Mouse (Mus musculus) mouse trophoblast stem cell (cell line): ENCODE measurements around the gene Plxna2.

ENCODE experiments used
- in situ Hi-C, 2 experiments: fragments of 300-500 bp; cut with MseI, MboI; formaldehyde crosslinking; loops; 2 replicates in 1 of 2; 3 replicates in 1 of 2; pipeline ENCODE4 v1.15.1; 2025

The Plxna2 gene

DNA sequence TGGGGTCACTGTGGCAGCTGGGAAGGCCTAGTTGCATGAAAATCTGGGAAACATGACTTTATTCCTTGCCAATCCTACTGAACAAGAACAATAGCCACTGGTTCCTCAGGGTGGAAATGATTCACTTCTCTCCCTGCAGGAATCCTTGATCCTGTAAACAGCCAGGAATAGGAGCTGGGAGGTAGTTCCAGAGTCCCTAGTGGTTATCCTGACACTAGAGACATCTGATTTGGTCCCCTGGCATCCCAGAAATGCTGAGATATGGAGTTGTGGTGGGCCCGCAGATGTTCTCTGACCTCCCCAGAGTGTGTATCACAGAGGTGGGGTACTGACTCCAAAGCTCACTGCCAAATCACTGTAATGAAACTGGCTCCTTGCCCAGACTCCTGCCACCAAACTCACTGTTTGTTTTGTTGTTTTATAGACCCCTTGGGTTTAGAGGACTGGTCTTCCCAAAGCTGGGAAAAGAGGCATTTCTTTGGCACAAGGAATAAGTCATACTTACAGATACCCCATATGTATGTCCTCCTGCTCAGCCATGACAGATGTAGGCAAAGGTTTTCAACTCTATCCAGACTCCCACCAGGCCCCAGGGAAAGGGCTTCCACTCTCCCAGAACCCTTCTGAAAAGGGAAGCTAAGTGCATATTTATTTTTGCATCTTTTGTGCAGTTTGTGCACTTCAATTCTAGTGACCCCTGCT, 40.6 kb downstream of the Plxna2 start:
- in situ Hi-C loops: no loop called here

DNA sequence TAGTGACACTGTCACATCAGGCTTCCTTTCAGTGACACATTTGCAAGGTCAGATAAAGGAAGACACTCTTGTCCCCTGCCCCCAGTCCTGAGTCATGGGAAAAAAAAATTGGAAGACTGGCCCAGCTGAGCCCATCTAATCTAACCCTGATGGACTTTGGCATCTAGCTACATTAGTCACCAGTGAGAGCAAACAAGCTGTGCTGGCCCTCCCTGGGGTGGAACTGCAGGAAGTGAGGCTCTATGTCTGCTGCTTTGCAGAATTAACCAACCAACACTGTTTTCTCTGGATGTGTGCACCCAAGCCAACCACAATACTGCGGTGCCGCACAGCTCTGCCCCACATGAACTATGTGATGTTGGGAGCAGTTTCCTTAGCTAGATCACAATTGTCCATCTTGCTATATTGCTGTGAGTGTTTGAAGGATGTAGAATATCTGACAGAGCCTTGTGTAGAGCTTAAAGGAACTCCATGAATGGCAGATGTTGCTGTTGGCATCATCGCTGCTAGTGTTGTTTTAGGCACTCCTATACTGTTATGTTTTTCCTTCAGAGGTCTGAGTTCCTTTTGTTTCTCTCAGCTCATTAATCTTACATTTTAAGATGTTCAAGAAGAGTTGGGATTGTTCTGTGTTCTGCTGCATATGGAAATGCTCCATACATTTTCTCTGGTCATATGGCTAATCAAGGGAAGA, 42.6 kb downstream of the Plxna2 start:
- in situ Hi-C loops: no loop called here

DNA sequence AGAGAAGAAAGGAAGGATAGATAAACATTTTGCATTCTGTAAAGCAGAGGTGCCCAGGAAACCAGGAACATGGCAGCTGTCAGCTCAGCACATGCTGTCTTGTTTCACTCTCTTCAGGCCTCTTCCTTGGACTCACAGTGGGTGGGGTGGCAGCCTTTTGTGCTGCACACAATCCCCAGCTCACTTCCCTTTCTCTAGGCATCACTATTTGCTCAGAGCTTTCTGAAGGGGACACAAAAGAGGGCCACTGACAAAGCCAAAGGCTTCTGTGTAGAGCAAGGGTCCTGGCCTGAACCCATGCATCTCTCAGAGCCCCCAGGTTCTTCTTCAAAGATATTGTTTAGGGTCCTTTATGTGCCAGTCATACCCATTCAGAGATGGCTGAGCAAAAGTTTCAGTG, 45.0 kb downstream of the Plxna2 start:
- in situ Hi-C loops: no loop called here

DNA sequence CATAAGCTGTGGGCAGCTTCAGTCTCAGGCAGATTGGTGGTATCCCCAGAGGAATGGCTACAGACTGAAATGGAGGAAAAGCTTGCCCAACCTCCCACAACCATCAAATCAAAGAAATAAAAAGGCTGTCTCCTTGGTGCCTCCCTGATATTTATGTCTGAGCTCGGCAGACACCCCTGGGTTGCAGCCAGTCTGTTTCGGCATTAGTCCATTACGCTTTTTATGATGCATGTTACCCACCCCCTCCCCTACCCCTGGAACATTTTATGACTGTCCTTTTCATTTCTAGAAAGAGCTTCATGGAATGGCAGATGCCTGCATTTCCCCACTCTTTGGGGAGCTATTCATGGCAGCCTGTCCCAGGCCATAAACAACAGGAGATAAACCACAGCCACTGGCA, 47.7 kb downstream of the Plxna2 start:
- in situ Hi-C loops: no loop called here

DNA sequence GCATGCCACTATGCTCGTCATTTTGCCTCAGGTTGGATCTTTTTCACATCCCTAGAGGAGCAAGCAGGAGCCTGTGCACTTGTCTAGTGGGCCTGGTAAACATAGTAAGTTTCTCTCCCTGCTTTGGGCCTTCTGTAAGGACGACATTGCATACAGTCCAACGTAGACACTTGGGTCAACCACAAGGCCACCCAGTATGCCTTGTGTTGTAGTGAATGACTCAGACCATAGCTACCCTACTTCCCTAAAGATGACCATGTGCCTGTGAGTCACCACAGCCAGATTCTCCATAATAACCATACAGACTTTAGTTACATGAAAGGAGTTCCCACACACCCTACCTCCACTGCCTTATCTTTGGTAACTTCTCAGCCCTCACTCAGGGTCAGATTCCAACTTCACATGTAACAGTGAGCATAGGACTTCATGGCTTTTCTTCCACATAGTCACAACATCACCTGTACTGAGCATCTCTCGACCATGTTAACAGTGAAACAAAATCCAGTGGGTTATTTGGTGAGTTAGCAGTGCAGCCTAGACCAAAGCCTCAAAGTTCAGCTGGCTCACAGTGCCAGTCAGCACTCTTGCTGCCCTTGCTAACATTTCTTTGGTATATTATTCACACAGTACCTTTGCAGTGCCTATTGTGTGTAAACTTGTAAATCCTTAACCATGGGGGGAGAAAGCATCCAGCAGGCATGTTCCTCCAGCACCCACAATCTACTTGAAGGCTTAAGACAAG, 53.9 kb downstream of the Plxna2 start:
- in situ Hi-C loops: no loop called here

DNA sequence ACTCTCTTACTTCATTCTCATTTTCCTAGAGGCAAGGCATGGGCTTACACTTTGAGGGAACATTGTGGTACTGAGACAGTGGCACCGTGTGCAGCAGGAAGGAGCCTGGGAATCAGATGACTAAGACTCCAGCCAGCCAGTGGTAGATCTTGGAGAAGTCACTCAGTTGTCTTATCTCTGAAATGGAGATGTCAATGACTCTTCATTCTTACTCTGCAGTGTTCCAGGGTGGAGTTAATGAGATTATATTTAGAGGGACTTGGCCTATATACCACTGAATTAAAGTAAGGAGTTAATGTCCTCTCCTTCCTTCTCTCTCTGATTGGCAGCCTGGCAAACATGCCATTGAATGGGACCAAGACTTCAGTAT, 54.5 kb downstream of the Plxna2 start:
- in situ Hi-C loops: no loop called here

DNA sequence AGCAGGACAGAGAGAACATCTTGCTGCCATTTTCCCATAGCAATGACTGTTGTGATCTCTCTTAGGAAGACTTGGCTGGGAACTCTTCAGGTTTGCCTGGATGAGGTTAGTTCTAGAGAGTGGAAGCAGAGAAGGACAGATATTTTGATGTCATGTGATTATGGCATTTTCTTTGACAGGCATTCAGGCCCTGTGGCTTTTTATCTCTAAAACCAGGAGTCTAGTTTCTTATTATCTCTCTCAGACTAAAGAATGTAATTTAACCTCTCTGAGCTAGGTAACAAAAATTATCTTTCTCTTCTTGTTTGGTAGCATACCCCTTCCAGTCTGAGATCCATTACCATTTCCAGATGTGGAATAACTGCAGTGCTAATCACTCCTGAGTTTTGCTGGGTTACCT, 55.2 kb downstream of the Plxna2 start:
- in situ Hi-C loops: no loop called here

DNA sequence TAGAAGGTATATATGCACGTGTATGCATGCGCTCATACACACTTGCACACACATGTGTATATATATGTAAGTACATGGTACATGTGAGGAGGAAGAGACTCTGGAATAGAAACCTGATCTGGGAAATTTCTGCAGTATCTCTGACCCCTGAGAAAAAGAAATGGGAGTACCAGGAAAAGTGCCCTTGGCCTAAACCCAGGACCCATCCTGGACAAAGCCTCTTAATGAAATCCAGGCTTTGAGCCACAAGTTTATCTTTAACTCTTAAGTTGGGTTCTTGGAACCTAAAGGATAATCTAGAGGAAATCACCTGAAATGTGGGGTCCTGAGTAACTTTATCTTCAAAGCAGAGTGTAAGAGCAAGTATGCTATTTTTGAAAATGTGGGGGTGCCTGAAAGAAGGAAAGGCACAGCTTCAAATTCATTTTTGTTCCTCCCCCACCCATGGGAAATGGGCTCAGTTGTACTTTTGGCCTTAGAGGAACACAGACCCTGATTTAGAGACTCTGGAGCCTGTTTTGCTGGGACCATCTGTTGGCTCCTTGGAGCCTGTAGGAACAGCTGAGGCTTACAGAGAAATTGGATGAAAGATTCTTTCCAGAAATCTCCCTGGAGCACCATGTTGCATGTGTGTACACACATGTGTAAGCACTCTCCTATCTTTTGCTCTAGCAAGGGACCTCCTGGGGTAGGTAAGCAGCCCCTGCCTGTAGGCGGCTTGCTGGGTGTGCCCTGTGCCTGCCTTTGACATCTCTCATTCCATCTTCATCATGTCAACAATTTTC, 57.3 kb downstream of the Plxna2 start:
- in situ Hi-C loops: no loop called here

DNA sequence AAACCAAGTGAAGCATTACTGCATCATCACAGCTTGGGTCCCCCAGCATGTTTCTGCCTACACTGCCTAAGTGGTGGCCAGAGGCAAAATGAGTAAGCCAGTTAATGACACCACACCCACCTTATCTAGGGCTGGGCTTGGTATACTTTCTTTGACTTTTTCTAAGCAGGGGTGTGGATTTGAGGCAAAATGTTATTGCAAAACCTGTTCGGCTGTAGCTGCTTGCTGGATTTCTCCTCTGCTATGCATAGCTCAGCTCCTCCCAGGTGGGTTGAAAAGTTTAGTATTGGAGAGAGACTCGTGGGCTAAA, 57.8 kb downstream of the Plxna2 start:
- in situ Hi-C loops: no loop called here

DNA sequence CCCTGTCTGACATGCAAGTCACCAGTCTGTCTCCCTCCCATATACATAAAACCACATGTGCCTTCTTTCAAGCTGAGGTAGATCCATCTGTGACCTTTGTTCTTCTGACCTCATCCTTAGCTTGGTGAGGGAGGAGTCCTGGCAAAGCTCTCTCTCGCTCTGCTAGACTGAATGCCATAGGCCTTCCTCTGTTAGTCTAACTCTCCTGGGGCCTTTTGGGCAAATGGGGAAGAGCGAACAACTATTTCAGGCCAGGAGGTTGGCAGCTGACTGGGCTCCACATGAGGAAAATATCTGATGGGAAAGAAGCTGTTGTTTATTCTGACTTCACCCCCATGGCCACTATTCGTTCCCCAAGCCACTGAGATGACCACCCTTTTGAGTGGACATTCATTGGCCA, 59.9 kb downstream of the Plxna2 start:
- in situ Hi-C loops: no loop called here

DNA sequence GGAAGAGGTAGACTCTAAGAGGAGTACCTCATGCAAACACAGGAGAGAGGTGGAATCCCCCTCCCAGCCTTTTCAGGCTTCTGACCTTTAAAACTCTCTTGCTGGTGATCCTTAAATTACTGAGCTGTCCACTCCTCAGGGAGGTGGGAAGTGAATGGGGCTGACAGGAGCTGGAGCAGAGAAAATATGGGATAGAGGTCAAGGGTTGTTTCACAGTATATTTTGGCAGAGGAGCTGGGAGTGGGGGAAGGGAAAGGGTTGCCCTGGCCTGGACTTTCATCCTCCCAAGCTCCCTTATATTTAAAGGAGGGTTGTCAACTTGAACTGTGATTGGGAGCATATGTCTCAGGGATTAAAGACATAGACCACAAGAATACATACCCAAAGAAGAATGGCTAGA, 61.1 kb downstream of the Plxna2 start:
- in situ Hi-C loops: no loop called here

DNA sequence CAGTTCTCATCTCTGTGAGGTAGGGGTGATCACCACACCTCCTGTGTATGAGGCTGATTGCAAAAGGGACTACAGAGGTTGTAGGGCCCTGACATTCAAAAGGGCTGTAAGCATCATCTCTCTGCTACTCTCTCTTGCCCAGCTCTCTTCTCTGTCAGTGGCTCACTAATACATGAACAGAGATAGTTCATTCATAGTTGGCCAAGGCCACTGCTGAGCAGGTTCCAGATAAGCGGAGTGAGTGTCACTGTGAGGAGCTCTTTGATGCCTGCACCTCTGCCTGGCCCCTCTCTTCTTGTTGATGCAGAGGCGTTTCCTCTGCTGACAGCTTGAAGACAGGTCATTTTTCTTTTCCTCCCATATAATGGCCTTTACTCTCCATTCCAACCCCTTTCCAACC, 62.1 kb downstream of the Plxna2 start:
- in situ Hi-C loops: no loop called here

DNA sequence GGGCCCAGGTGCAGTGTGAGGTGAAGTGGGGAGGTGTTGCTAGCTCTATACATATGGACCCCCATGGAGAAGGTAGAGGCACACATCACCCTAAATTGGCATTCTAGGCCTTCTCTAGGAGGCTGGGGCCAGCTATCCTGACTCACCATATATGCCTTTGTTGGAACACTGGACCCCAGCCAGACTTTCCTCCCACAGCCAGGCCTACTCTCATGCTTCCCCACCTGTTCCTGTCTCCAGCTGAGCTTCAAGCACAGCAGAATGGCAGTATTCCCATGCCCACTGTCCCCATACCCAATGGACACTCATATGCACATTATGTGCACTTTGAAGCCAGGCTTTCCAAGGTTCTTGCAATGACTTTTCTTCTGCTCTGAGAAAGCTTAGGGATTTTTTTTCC, 64.0 kb downstream of the Plxna2 start:
- in situ Hi-C loops: no loop called here

DNA sequence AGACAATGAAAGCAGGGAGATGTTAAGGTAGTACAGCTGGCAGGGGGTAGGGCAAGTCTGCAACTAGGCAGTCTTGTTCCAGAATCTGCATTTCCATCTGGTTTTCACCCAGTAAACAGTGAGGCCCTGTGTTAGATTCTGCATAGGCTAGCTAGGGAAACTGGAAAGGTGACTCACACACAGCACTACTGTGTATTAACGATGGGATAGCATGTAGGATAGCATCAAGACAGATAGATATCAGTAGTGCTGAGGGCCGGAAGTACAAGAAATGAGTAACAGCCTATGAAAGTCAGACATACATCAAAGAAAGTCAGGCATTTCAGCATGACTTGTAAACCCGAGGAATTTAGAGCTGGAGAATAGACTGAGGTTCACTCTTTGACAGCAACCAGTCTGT, 65.1 kb downstream of the Plxna2 start:
- in situ Hi-C loops: no loop called here

DNA sequence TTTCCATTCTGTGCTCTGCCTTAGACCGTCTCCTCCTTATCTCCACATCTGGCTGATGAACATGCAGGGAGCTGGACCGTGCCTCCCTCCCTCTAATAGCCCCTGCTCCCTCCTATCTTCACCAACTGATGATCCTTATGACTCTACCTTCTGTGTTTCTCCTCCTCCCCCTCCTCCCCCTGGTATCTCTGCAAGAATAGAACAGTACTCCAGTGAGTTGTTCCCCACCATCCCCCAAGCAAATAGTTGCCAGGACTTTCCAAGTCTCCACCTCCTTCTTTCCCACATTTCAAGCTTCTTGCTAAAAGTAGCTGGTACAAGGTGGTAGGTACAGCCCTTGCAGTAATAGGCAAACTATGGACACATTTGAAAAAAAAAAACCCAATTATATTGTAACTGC, 67.9 kb downstream of the Plxna2 start:
- in situ Hi-C loops: no loop called here

DNA sequence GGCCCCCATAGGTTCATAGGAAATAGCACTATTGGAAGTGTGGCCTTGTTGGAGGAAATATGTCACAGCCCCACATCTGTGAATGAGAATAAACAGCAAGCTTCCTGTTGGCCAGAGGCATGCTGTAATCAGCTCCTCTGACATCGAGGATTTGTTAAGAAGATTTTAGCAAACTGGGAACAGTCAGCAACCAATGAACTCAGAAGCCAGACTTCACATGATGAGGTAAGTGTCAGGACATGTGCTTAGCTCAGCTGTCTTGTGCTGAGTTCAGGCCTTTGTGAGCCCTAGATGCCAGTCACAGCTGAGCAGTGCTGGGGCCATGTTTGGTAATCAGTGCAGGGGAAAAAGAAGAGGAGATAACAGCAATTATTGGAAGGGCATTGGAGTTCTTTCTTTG, 69.7 kb downstream of the Plxna2 start:
- in situ Hi-C loops: no loop called here

DNA sequence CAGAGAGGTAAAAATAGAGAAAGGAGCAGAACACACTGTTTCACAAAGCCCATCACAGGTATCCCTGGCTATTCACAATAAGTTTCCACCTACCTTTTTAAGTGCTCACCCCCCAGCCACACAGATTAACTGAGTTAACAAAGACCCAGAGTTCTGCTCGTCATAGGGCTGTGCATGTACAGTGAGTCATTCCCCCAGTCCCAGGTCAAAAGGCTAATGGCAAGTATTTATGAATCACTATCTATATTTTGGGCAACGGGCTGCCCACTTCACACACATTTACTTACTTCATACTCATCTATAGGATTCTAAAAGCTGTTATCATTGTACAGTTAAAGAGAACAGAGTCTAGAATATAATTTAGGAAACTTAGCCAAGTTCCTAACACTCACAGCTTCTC, 70.1 kb downstream of the Plxna2 start:
- in situ Hi-C loops: no loop called here

DNA sequence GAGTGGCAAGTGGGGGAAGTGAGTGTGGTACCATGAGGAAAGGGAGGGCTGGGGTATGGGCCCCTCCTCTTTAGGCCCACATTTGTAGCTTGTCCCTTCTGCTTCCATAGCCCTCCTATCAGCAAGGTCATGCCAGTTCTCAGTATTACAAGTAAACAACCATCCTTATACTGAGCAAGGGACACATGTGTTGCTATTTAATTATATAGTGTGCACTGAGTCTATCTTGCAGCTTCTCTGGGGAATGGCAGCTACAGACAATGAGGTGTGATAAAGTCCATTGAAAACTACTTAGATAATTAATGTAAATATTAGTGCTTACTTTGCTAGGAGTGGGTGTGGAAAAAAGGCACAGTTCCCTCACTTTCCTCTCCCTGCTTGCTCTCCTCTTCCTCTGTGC, 75.0 kb downstream of the Plxna2 start:
- in situ Hi-C loops: no loop called here

DNA sequence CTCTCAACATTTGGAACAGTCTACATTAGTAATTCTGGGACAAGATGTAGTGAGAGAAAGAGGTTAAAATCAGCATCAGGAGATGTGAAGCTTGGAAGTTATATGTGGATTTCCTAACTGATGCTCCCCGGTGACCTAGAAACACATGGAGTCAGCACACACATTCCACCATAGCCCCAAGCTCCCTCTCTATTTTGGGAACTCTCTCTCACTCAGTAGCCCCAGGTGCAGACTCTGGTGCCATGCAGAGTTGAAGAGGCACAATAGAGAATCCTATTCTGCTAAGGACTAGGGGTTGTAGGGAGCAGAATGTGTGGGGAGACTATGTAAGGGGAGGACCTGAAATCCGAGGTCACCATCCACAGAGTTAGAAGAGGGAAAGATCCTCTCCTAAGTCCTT, 75.5 kb downstream of the Plxna2 start:
- in situ Hi-C loops: no loop called here

DNA sequence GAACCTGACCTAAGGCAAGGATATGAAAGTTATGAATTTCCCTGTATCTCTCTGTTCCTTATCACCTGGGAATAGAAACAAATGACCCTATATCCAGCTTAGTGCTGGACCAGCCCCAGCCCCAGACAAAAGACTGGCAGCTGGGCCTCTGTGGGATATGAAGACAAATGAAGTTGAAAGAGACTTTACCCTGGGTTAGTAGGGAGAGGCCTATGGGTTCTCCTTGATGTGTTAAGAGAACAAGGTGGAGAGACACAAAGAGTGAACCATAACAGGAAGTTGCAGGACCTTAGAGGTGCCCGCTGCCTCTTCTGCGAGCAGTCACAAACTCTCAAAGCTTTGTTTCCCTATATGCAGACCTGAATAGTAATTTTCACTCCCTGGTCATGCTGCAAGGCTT, 76.8 kb downstream of the Plxna2 start:
- in situ Hi-C loops: no loop called here

DNA sequence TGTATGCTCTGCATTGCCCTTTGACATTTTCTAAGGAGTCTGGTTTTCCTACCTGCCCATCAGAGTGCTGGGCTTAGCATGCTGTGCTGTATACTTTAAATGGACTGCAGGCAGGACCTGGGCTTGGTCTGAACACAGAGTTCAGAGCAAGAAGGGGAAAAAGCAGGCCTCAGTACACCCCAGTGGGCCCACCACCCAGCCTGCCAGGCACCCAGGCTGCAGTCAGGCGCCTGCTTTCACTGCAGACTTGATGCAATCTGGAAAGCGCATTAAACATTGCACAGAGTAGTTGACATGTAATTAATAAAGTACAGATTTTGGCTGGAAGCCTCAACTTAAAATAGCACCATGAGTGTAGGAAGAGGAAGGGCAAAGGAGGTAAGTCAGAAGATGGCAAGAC, 79.4 kb downstream of the Plxna2 start:
- in situ Hi-C loops: no loop called here

DNA sequence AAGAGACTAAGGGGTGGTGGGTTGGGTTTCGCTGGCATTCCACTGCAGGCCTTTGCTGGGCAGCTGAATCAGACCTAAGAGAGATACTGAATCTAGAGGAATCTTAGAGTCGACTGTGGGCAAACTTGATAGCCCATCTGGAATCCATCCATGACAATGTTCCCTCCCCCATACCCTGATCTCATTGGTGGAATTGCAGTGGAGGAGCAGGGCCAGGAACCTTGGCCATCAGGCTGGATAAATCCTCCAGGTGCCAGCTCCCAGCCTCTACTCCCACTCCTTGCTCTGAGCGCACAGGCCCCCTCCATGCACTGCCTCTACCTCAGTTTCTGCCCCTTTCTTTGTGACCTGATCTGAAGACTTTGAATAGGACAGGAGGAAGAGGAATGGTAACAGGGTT, 81.3 kb downstream of the Plxna2 start:
- in situ Hi-C loops: no loop called here

DNA sequence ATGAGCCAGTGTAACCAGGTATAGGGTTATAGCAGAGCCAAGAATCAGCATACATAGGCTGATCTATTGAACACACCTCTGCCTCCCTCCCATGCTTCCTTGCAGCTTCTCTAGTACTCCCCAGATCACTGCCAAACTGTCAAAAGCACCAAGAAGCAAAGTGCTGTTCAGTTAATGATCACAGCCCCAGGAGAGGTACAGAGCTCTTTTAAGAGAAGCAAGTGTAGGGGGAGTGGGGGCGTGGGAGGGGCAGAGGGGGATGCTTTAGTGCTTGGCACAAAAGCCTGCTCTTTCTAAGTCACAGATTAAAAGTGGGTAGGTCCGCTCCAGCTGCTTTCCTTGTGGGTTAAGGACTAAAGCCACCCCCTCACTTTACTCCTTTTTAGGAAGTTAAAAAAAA, 85.2 kb downstream of the Plxna2 start:
- in situ Hi-C loops: no loop called here
